Mouse (Mus musculus): ENCODE data around the gene Nfkbib. TPM values are rescaled to one million over a fixed set of nuclear protein-coding genes. Genes with fewer than 3 reads are reported as not detected.
A peak's percentile ranks its signal among the peaks of the same experiment; 100 is the strongest.

The Nfkbib gene
- polyA plus RNA-seq, 1 experiment, result 37.9 TPM

- no peak for DNase-seq
- Histone ChIP-seq H3K27me3 (replicated peaks; ENCODE audit: control insufficient read depth, insufficient read depth, low read length) (no peaks in the 10 kb centered on the region), H3K27ac (ENCODE audit: insufficient read depth, low read depth, low read length) (no peak overlapping the region), H3K4me1 (ENCODE audit: control insufficient read depth, insufficient read depth, low read length) (no peaks in the 10 kb centered on the region), H3K36me3 (ENCODE audit: control insufficient read depth, insufficient read depth, low read length) (no peaks in the 10 kb centered on the region; the same call in 1 of the 2 replicates), H3K4me3 (ENCODE audit: insufficient read depth, low read depth, low read length) (no peak overlapping the region)
- WGBS, result 65% methylated on average over 3 of the region's 3 CpGs
- TF ChIP-seq CTCF (conservative IDR thresholded peaks at IDR 0.05; ENCODE audit: insufficient read depth, insufficient read length, low read depth, low read length) (no peak), POLR2A (IDR thresholded peaks at IDR 0.05; ENCODE audit: low read depth, low read length) (no peak)
These were observed 21.9 kb upstream of the Nfkbib start for GRCm38 (mm10) chr7:28789235-28789634.

- DNase-seq, result no peak
- Histone ChIP-seq H3K36me3 (ENCODE audit: control insufficient read depth, insufficient read depth, low read length) (no peaks in the 10 kb centered on the region; the same call in 1 of the 2 replicates), H3K4me1 (ENCODE audit: control insufficient read depth, insufficient read depth, low read length) (no peaks in the 10 kb centered on the region), H3K27ac (ENCODE audit: insufficient read depth, low read depth, low read length) (no peak within 1 kb of the TSS), H3K27me3 (replicated peaks; ENCODE audit: control insufficient read depth, insufficient read depth, low read length) (no peaks in the 10 kb centered on the region), H3K4me3 (ENCODE audit: insufficient read depth, low read depth, low read length) (no peak within 1 kb of the TSS)
- no peak for TF ChIP-seq POLR2A (IDR thresholded peaks at IDR 0.05; ENCODE audit: low read depth, low read length)
- no peak for TF ChIP-seq CTCF (conservative IDR thresholded peaks at IDR 0.05; ENCODE audit: insufficient read depth, insufficient read length, low read depth, low read length)
- 65% methylated on average over 5 of the region's 5 CpGs for WGBS
These were observed 21.2 kb upstream of the Nfkbib start, which contains the start of gene Rinl for GRCm38 (mm10) chr7:28788307-28789195. Gene Rinl (plus strand): TSS chr7:28788969.

DNA sequence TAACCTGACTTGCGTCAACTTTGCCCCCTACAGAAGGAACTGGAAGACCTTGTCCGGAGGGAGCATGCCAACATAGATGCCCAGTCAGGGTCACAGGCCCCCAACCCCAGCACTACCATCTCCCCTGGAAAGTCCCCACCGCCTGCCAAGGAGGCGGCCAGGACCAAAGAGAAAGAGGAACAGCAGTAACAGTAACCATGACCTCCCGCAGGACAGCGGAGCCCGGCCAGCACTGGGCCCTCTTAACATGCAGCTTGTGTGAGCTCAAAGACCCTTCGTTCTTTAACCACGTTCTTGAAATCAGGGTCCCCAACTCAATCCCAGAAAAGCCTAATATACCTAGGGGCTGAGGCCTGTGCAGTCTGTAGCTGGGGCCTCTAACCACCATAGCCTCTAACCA is 20.6 kb upstream of the Nfkbib start:
- no peak for TF ChIP-seq CTCF (conservative IDR thresholded peaks at IDR 0.05; ENCODE audit: insufficient read depth, insufficient read length, low read depth, low read length)
- TF ChIP-seq POLR2A (IDR thresholded peaks at IDR 0.05; ENCODE audit: low read depth, low read length), result no peak
- no peaks in the 10 kb centered on the region for H3K27me3 ChIP-seq (replicated peaks; ENCODE audit: control insufficient read depth, insufficient read depth, low read length)
- H3K4me1 ChIP-seq (ENCODE audit: control insufficient read depth, insufficient read depth, low read length), result no peaks in the 10 kb centered on the region
- DNase-seq, result no peak
- no peak overlapping the region for H3K4me3 ChIP-seq (ENCODE audit: insufficient read depth, low read depth, low read length)
- H3K27ac ChIP-seq (ENCODE audit: insufficient read depth, low read depth, low read length), result no peak overlapping the region
- H3K36me3 ChIP-seq (ENCODE audit: control insufficient read depth, insufficient read depth, low read length), result no peaks in the 10 kb centered on the region; the same call in 1 of the 2 replicates
- WGBS, result 96% methylated on average over 9 of the region's 9 CpGs

- no peak for TF ChIP-seq CTCF (conservative IDR thresholded peaks at IDR 0.05; ENCODE audit: insufficient read depth, insufficient read length, low read depth, low read length)
- no peak for TF ChIP-seq POLR2A (IDR thresholded peaks at IDR 0.05; ENCODE audit: low read depth, low read length)
- Histone ChIP-seq H3K36me3 (ENCODE audit: control insufficient read depth, insufficient read depth, low read length) (no peaks in the 10 kb centered on the region; the same call in 1 of the 2 replicates), H3K4me3 (ENCODE audit: insufficient read depth, low read depth, low read length) (no peak overlapping the region), H3K27ac (ENCODE audit: insufficient read depth, low read depth, low read length) (no peak overlapping the region), H3K4me1 (ENCODE audit: control insufficient read depth, insufficient read depth, low read length) (no peaks in the 10 kb centered on the region), H3K27me3 (replicated peaks; ENCODE audit: control insufficient read depth, insufficient read depth, low read length) (no peaks in the 10 kb centered on the region)
- WGBS, result 87% methylated on average over 5 of the region's 5 CpGs
- no peak for DNase-seq
These were observed 17.8 kb upstream of the Nfkbib start for GRCm38 (mm10) chr7:28785161-28785560.

DNA sequence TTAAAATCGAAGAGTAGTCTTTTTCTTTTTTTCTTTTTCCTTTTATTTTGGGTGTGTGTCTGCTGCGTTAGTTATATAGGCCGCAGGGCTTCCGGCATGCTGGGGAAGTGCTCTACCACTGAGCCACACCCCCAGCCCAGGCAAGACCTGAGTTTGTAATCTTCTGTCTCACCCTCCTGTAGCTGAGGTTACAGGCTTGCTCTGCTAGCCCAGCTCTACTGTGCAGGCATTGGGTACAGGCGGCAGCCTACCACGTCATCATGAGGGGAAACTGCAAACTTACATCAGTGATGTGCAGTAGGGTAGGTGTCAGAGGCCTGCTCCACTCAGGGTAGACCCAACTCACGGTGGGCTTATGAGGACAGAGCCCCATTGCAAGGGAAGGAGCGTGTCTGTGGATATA is 13.9 kb upstream of the Nfkbib start:
- Histone ChIP-seq H3K27ac (ENCODE audit: insufficient read depth, low read depth, low read length) (no peak overlapping the region), H3K27me3 (replicated peaks; ENCODE audit: control insufficient read depth, insufficient read depth, low read length) (no peaks in the 10 kb centered on the region), H3K36me3 (ENCODE audit: control insufficient read depth, insufficient read depth, low read length) (no peaks in the 10 kb centered on the region; the same call in 1 of the 2 replicates), H3K4me1 (ENCODE audit: control insufficient read depth, insufficient read depth, low read length) (no peaks in the 10 kb centered on the region), H3K4me3 (ENCODE audit: insufficient read depth, low read depth, low read length) (no peak overlapping the region)
- 89% methylated on average over 8 of the region's 8 CpGs for WGBS
- TF ChIP-seq POLR2A (IDR thresholded peaks at IDR 0.05; ENCODE audit: low read depth, low read length), result no peak
- no peak for TF ChIP-seq CTCF (conservative IDR thresholded peaks at IDR 0.05; ENCODE audit: insufficient read depth, insufficient read length, low read depth, low read length)
- DNase-seq, result no peak

- no peak for TF ChIP-seq POLR2A (IDR thresholded peaks at IDR 0.05; ENCODE audit: low read depth, low read length)
- DNase-seq, result peak; percentile 58
- 50% methylated on average over 7 of the region's 7 CpGs for WGBS
- no peaks in the 10 kb centered on the region for H3K4me1 ChIP-seq (ENCODE audit: control insufficient read depth, insufficient read depth, low read length)
- no peaks in the 10 kb centered on the region for H3K36me3 ChIP-seq (ENCODE audit: control insufficient read depth, insufficient read depth, low read length)
- H3K27ac ChIP-seq (ENCODE audit: insufficient read depth, low read depth, low read length), result no peak overlapping the region
- no peak overlapping the region for H3K4me3 ChIP-seq (ENCODE audit: insufficient read depth, low read depth, low read length)
- H3K27me3 ChIP-seq (replicated peaks; ENCODE audit: control insufficient read depth, insufficient read depth, low read length), result no peaks in the 10 kb centered on the region
These were observed 13.5 kb upstream of the Nfkbib start for GRCm38 (mm10) chr7:28780857-28781256.

GRCm38 (mm10) chr7:28780067-28780658 is 12.9 kb upstream of the Nfkbib start:
- WGBS, result 40% methylated on average over 6 of the region's 6 CpGs
- Histone ChIP-seq H3K36me3 (ENCODE audit: control insufficient read depth, insufficient read depth, low read length) (no peaks in the 10 kb centered on the region), H3K4me1 (ENCODE audit: control insufficient read depth, insufficient read depth, low read length) (no peaks in the 10 kb centered on the region), H3K27ac (ENCODE audit: insufficient read depth, low read depth, low read length) (no peak overlapping the region), H3K27me3 (replicated peaks; ENCODE audit: control insufficient read depth, insufficient read depth, low read length) (no peaks in the 10 kb centered on the region), H3K4me3 (ENCODE audit: insufficient read depth, low read depth, low read length) (no peak overlapping the region)
- TF ChIP-seq POLR2A (IDR thresholded peaks at IDR 0.05; ENCODE audit: low read depth, low read length) (no peak), CTCF (conservative IDR thresholded peaks at IDR 0.05; ENCODE audit: insufficient read depth, insufficient read length, low read depth, low read length) (peak; percentile 70)
- peak; percentile 88 for DNase-seq
